Mouse (Mus musculus): ENCODE results near the gene Dnaic1. TPM values are rescaled to one million over a fixed set of nuclear protein-coding genes. Genes with fewer than 3 reads are reported as not detected.

Gene Dnaic1
- polyA plus RNA-seq, 1 experiment from 2014 or later = 1.8 TPM

GRCm38 (mm10) chr4:41606784-41607183, 37.2 kb downstream of the Dnaic1 start:
- no peak for ATAC-seq (ENCODE audit: insufficient number of reproducible peaks, insufficient read depth, low FRiP score, low read depth)
- Histone ChIP-seq H3K4me2 (ENCODE audit: low read length) (no peak overlapping the region), H3K27ac (replicated peaks in 1 of 2; ENCODE audit: control insufficient read depth in 1 of 2, insufficient read depth in 1 of 2, low read depth in 2 of 2, low read length in 2 of 2) (no peak overlapping the region), H3K9ac (ENCODE audit: low read length) (no peak overlapping the region), H3K27me3 (ENCODE audit: control insufficient read depth, insufficient read depth, low read length) (peaks cover 4% of the 10 kb centered on the region; the same call in 1 of the 2 replicates), H3K9me3 (ENCODE audit: control insufficient read depth, low read length) (no peaks in the 10 kb centered on the region), H3K4me1 (ENCODE audit: control insufficient read depth in 2 of 2, insufficient read depth in 2 of 2, low read length in 2 of 2) (no peaks in the 10 kb centered on the region), H3K36me3 (ENCODE audit: control insufficient read depth, insufficient read depth, low read length) (no peaks in the 10 kb centered on the region), H3K4me3 (ENCODE audit: control insufficient read depth in 1 of 2, insufficient read depth in 1 of 2, low read depth in 1 of 2, low read length in 2 of 2) (no peak overlapping the region)
- 30% methylated on average over 4 of the region's 4 CpGs for WGBS

GRCm38 (mm10) chr4:41609681-41610593, 40.4 kb downstream of the Dnaic1 start:
- no peaks in the 10 kb centered on the region for H3K9me3 ChIP-seq (ENCODE audit: control insufficient read depth, low read length)
- no peak overlapping the region for H3K27ac ChIP-seq (replicated peaks in 1 of 2; ENCODE audit: control insufficient read depth in 1 of 2, insufficient read depth in 1 of 2, low read depth in 2 of 2, low read length in 2 of 2)
- no peak overlapping the region for H3K4me2 ChIP-seq (ENCODE audit: low read length)
- no peaks in the 10 kb centered on the region for H3K36me3 ChIP-seq (ENCODE audit: control insufficient read depth, insufficient read depth, low read length)
- no peaks in the 10 kb centered on the region for H3K4me1 ChIP-seq (ENCODE audit: control insufficient read depth in 2 of 2, insufficient read depth in 2 of 2, low read length in 2 of 2)
- no peak overlapping the region for H3K9ac ChIP-seq (ENCODE audit: low read length)
- WGBS = 70% methylated on average over 10 of the region's 10 CpGs
- H3K27me3 ChIP-seq (ENCODE audit: control insufficient read depth, insufficient read depth, low read length) = no peaks in the 10 kb centered on the region
- ATAC-seq (ENCODE audit: insufficient number of reproducible peaks, insufficient read depth, low FRiP score, low read depth) = no peak
- no peak overlapping the region for H3K4me3 ChIP-seq (ENCODE audit: control insufficient read depth in 1 of 2, insufficient read depth in 1 of 2, low read depth in 1 of 2, low read length in 2 of 2)

GRCm38 (mm10) chr4:41610594-41610980, 41.0 kb downstream of the Dnaic1 start:
- ATAC-seq (ENCODE audit: insufficient number of reproducible peaks, insufficient read depth, low FRiP score, low read depth) = no peak
- 46% methylated on average over 6 of the region's 6 CpGs for WGBS
- Histone ChIP-seq H3K9ac (ENCODE audit: low read length) (no peak overlapping the region), H3K4me1 (ENCODE audit: control insufficient read depth in 2 of 2, insufficient read depth in 2 of 2, low read length in 2 of 2) (no peaks in the 10 kb centered on the region), H3K27ac (replicated peaks in 1 of 2; ENCODE audit: control insufficient read depth in 1 of 2, insufficient read depth in 1 of 2, low read depth in 2 of 2, low read length in 2 of 2) (no peak overlapping the region), H3K36me3 (ENCODE audit: control insufficient read depth, insufficient read depth, low read length) (no peaks in the 10 kb centered on the region), H3K4me2 (ENCODE audit: low read length) (no peak overlapping the region), H3K27me3 (ENCODE audit: control insufficient read depth, insufficient read depth, low read length) (no peaks in the 10 kb centered on the region), H3K4me3 (ENCODE audit: control insufficient read depth in 1 of 2, insufficient read depth in 1 of 2, low read depth in 1 of 2, low read length in 2 of 2) (no peak overlapping the region), H3K9me3 (ENCODE audit: control insufficient read depth, low read length) (no peaks in the 10 kb centered on the region)

- ATAC-seq (ENCODE audit: insufficient number of reproducible peaks, insufficient read depth, low FRiP score, low read depth) = no peak
- no peaks in the 10 kb centered on the region for H3K36me3 ChIP-seq (ENCODE audit: control insufficient read depth, insufficient read depth, low read length)
- WGBS = 38% methylated on average over 8 of the region's 8 CpGs
- H3K4me2 ChIP-seq (ENCODE audit: low read length) = no peak overlapping the region
- no peak overlapping the region for H3K4me3 ChIP-seq (ENCODE audit: control insufficient read depth in 1 of 2, insufficient read depth in 1 of 2, low read depth in 1 of 2, low read length in 2 of 2)
- H3K4me1 ChIP-seq (ENCODE audit: control insufficient read depth in 2 of 2, insufficient read depth in 2 of 2, low read length in 2 of 2) = no peaks in the 10 kb centered on the region
- H3K9me3 ChIP-seq (ENCODE audit: control insufficient read depth, low read length) = no peaks in the 10 kb centered on the region
- no peak overlapping the region for H3K9ac ChIP-seq (ENCODE audit: low read length)
- H3K27me3 ChIP-seq (ENCODE audit: control insufficient read depth, insufficient read depth, low read length) = no peaks in the 10 kb centered on the region
- H3K27ac ChIP-seq (replicated peaks in 1 of 2; ENCODE audit: control insufficient read depth in 1 of 2, insufficient read depth in 1 of 2, low read depth in 2 of 2, low read length in 2 of 2) = no peak overlapping the region
These were observed 42.6 kb downstream of the Dnaic1 start for GRCm38 (mm10) chr4:41612166-41612565.

GRCm38 (mm10) chr4:41614156-41614555, 44.6 kb downstream of the Dnaic1 start:
- ATAC-seq (ENCODE audit: insufficient number of reproducible peaks, insufficient read depth, low FRiP score, low read depth) = no peak
- Histone ChIP-seq H3K4me2 (ENCODE audit: low read length) (no peak overlapping the region), H3K36me3 (ENCODE audit: control insufficient read depth, insufficient read depth, low read length) (no peaks in the 10 kb centered on the region), H3K27ac (replicated peaks in 1 of 2; ENCODE audit: control insufficient read depth in 1 of 2, insufficient read depth in 1 of 2, low read depth in 2 of 2, low read length in 2 of 2) (no peak overlapping the region), H3K9me3 (ENCODE audit: control insufficient read depth, low read length) (no peaks in the 10 kb centered on the region), H3K4me3 (ENCODE audit: control insufficient read depth in 1 of 2, insufficient read depth in 1 of 2, low read depth in 1 of 2, low read length in 2 of 2) (no peak overlapping the region), H3K9ac (ENCODE audit: low read length) (no peak overlapping the region), H3K27me3 (ENCODE audit: control insufficient read depth, insufficient read depth, low read length) (no peaks in the 10 kb centered on the region; the same call in 1 of the 2 replicates), H3K4me1 (ENCODE audit: control insufficient read depth in 2 of 2, insufficient read depth in 2 of 2, low read length in 2 of 2) (no peaks in the 10 kb centered on the region)
- 7% methylated on average over 7 of the region's 7 CpGs for WGBS

GRCm38 (mm10) chr4:41615661-41616599, 46.4 kb downstream of the Dnaic1 start:
- Histone ChIP-seq H3K9me3 (ENCODE audit: control insufficient read depth, low read length) (no peaks in the 10 kb centered on the region), H3K4me1 (ENCODE audit: control insufficient read depth in 2 of 2, insufficient read depth in 2 of 2, low read length in 2 of 2) (no peaks in the 10 kb centered on the region), H3K4me3 (ENCODE audit: control insufficient read depth in 1 of 2, insufficient read depth in 1 of 2, low read depth in 1 of 2, low read length in 2 of 2) (no peak overlapping the region), H3K4me2 (ENCODE audit: low read length) (no peak overlapping the region), H3K9ac (ENCODE audit: low read length) (no peak overlapping the region), H3K36me3 (ENCODE audit: control insufficient read depth, insufficient read depth, low read length) (no peaks in the 10 kb centered on the region), H3K27ac (replicated peaks in 1 of 2; ENCODE audit: control insufficient read depth in 1 of 2, insufficient read depth in 1 of 2, low read depth in 2 of 2, low read length in 2 of 2) (no peak overlapping the region), H3K27me3 (ENCODE audit: control insufficient read depth, insufficient read depth, low read length) (no peaks in the 10 kb centered on the region; the same call in 1 of the 2 replicates)
- ATAC-seq (ENCODE audit: insufficient number of reproducible peaks, insufficient read depth, low FRiP score, low read depth) = no peak; the same call in 1 of the 2 replicates
- WGBS = 55% methylated on average over 9 of the region's 9 CpGs

GRCm38 (mm10) chr4:41618916-41619746, 49.6 kb downstream of the Dnaic1 start:
- no peak overlapping the region for H3K27ac ChIP-seq (replicated peaks in 1 of 2; ENCODE audit: control insufficient read depth in 1 of 2, insufficient read depth in 1 of 2, low read depth in 2 of 2, low read length in 2 of 2)
- 46% methylated on average over 12 of the region's 12 CpGs for WGBS
- H3K9ac ChIP-seq (ENCODE audit: low read length) = no peak overlapping the region
- no peaks in the 10 kb centered on the region for H3K36me3 ChIP-seq (ENCODE audit: control insufficient read depth, insufficient read depth, low read length)
- ATAC-seq (ENCODE audit: insufficient number of reproducible peaks, insufficient read depth, low FRiP score, low read depth) = no peak
- no peak overlapping the region for H3K4me2 ChIP-seq (ENCODE audit: low read length)
- H3K27me3 ChIP-seq (ENCODE audit: control insufficient read depth, insufficient read depth, low read length) = no peaks in the 10 kb centered on the region; the same call in 1 of the 2 replicates
- no peak overlapping the region for H3K4me3 ChIP-seq (ENCODE audit: control insufficient read depth in 1 of 2, insufficient read depth in 1 of 2, low read depth in 1 of 2, low read length in 2 of 2)
- no peaks in the 10 kb centered on the region for H3K4me1 ChIP-seq (ENCODE audit: control insufficient read depth in 2 of 2, insufficient read depth in 2 of 2, low read length in 2 of 2)
- H3K9me3 ChIP-seq (ENCODE audit: control insufficient read depth, low read length) = no peaks in the 10 kb centered on the region

All from heart, embryonic 14.5 days (tissue).